Mouse (Mus musculus): ENCODE results near the gene Pdxdc1. TPM values are rescaled to one million over a fixed set of nuclear protein-coding genes. Genes with fewer than 3 reads are reported as not detected.

Gene Pdxdc1
- polyA plus RNA-seq, 1 experiment from 2014 or later, result 48.2 TPM

- ATAC-seq (replicated peaks; ENCODE audit: low FRiP score), result peak; percentile 69
- H3K27me3 ChIP-seq (replicated peaks; ENCODE audit: control insufficient read depth, insufficient read depth, low read length), result no peaks in the 10 kb centered on the region
- peak overlapping the region; percentile 35 for H3K27ac ChIP-seq (ENCODE audit: low read depth, low read length)
- H3K4me2 ChIP-seq, result peak overlapping the region; percentile 93
- peak overlapping the region; percentile 55 for H3K4me3 ChIP-seq (ENCODE audit: low read depth, low read length)
- no peak for DNase-seq (ENCODE audit: low spot score)
- no peaks in the 10 kb centered on the region for H3K9me3 ChIP-seq (ENCODE audit: control insufficient read depth, low read length)
- peaks cover 9% of the 10 kb centered on the region; the same call in 1 of the 2 replicates for H3K36me3 ChIP-seq (ENCODE audit: control insufficient read depth, insufficient read depth, low read length)
- H3K4me1 ChIP-seq (replicated peaks; ENCODE audit: control insufficient read depth, insufficient read depth, low read length), result peaks cover 10% of the 10 kb centered on the region; the same call in 1 of the 2 replicates
- under 1% methylated on average over 36 of the region's 36 CpGs for WGBS
- peak overlapping the region; percentile 77 for H3K9ac ChIP-seq (ENCODE audit: low read depth, low read length)
These were observed 83.6 kb downstream of the Pdxdc1 start for GRCm38 (mm10) chr16:13819394-13819743.

DNA sequence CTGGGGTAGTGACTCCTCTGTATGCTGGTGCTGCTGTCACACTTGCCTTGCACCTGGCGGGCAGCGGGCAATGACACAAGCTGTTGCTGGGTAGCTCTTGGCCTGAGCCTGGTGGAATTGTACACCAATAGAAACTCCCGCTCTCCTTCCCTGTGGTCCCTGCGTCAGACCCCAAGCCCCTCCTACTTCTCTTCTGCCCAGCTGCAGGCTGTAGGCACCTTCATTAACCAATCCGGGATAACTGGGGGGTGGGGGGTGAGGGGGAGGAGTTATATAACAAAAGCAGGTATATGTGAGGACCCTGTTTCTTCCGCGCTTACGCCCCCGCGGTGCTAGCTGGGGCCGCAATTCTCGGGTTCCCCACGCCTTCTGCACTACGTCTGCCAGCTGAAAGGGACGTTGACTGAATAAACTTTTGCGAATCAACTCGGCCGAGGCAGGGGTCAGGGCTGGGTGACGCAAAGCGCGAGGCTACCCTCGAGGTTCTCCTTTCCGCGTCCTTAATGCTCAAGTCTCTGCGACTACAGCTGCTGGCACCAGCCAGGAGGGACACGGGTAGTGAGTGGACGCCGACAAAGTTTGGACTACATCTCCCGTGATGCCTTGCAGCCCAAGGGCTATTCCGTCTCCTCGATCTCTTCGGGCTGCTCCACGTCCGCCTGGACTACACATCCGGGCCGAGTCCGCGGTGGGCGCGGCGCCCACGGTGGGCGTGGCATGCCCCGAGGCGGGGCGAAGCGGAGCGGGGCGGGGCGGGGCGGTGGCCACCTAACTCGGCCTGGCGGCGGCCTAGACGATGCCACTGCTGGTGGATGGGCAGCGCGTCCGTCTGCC lies 84.2 kb downstream of the Pdxdc1 start, which contains the start of gene Ntan1:
Ntan1 (plus strand) TSS at position 286 of the 834 bp plus-strand sequence.
- H3K9me3 ChIP-seq (ENCODE audit: control insufficient read depth, low read length), result no peaks in the 10 kb centered on the region
- H3K9ac ChIP-seq (ENCODE audit: low read depth, low read length), result peak within 1 kb of the TSS; percentile 77
- peak within 1 kb of the TSS; percentile 93 for H3K4me2 ChIP-seq
- H3K27me3 ChIP-seq (replicated peaks; ENCODE audit: control insufficient read depth, insufficient read depth, low read length), result no peaks in the 10 kb centered on the region
- peak within 1 kb of the TSS; percentile 35 for H3K27ac ChIP-seq (ENCODE audit: low read depth, low read length)
- H3K4me1 ChIP-seq (replicated peaks; ENCODE audit: control insufficient read depth, insufficient read depth, low read length), result peaks cover 10% of the 10 kb centered on the region; the same call in 1 of the 2 replicates
- H3K4me3 ChIP-seq (ENCODE audit: low read depth, low read length), result peak within 1 kb of the TSS; percentile 55
- ATAC-seq (replicated peaks; ENCODE audit: low FRiP score), result peak; percentile 95
- under 1% methylated on average over 55 of the region's 58 CpGs for WGBS
- DNase-seq (ENCODE audit: low spot score), result peak; percentile 97
- H3K36me3 ChIP-seq (ENCODE audit: control insufficient read depth, insufficient read depth, low read length), result peaks cover 9% of the 10 kb centered on the region

DNA sequence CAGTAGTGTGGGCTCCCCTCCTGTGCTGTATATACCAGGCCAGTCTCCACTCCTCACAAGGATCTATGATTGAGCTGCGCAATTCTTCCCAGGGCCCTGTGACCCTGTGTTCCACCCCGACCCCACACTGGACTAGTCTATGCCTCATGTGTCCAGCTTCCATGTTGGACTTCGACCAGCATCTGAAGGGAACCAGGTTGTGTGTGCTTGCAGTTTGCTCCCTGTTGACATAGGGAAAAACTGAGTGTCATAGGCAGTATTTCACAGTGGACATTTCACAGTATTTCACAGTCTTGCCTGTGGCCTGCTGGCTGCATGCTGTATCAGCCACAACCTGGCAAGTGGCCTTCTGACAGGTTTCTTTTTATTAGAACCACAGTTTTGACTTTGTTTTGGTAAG lies 89.7 kb downstream of the Pdxdc1 start:
- WGBS, result 92% methylated on average over 3 of the region's 3 CpGs

DNA sequence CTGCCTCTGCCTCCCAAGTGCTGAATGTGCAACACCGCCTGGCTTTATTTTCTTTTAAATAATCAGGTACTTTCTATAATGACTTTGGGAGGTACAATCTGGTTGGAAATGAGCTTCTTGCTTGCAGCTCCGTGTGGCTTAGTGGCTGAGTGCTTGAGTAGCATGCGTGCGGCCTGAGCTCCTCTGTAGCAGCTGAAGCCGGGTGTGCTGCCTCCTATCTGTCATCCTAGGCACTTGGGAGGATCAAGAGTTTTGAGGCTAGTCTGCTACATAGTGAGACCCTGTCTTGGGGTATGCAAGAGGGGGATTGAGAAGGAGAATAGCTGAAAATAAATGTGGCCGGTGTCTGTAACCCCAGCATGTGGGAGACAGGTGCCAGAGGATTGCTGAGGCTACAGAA lies 90.8 kb downstream of the Pdxdc1 start:
- Histone ChIP-seq H3K27me3 (replicated peaks; ENCODE audit: control insufficient read depth, insufficient read depth, low read length) (no peaks in the 10 kb centered on the region), H3K4me3 (ENCODE audit: low read depth, low read length) (no peak overlapping the region), H3K9ac (ENCODE audit: low read depth, low read length) (no peak overlapping the region), H3K27ac (ENCODE audit: low read depth, low read length) (no peak overlapping the region), H3K4me1 (replicated peaks; ENCODE audit: control insufficient read depth, insufficient read depth, low read length) (no peaks in the 10 kb centered on the region), H3K4me2 (no peak overlapping the region), H3K36me3 (ENCODE audit: control insufficient read depth, insufficient read depth, low read length) (peaks cover 61% of the 10 kb centered on the region), H3K9me3 (ENCODE audit: control insufficient read depth, low read length) (no peaks in the 10 kb centered on the region)
- DNase-seq (ENCODE audit: low spot score) (no peak), ATAC-seq (replicated peaks; ENCODE audit: low FRiP score) (no peak)
- WGBS, result 92% methylated on average over 6 of the region's 6 CpGs

More for the DNA sequence above, 89.7 kb downstream of the Pdxdc1 start:
- H3K36me3 ChIP-seq (ENCODE audit: control insufficient read depth, insufficient read depth, low read length), result peaks cover 55% of the 10 kb centered on the region
- ATAC-seq (replicated peaks; ENCODE audit: low FRiP score) (no peak), DNase-seq (ENCODE audit: low spot score) (no peak)
- H3K4me1 ChIP-seq (replicated peaks; ENCODE audit: control insufficient read depth, insufficient read depth, low read length), result no peaks in the 10 kb centered on the region; the same call in 1 of the 2 replicates
- no peak overlapping the region for H3K4me2 ChIP-seq
- no peak overlapping the region for H3K27ac ChIP-seq (ENCODE audit: low read depth, low read length)
- H3K27me3 ChIP-seq (replicated peaks; ENCODE audit: control insufficient read depth, insufficient read depth, low read length), result no peaks in the 10 kb centered on the region
- H3K4me3 ChIP-seq (ENCODE audit: low read depth, low read length), result no peak overlapping the region
- no peaks in the 10 kb centered on the region for H3K9me3 ChIP-seq (ENCODE audit: control insufficient read depth, low read length)
- H3K9ac ChIP-seq (ENCODE audit: low read depth, low read length), result no peak overlapping the region

DNA sequence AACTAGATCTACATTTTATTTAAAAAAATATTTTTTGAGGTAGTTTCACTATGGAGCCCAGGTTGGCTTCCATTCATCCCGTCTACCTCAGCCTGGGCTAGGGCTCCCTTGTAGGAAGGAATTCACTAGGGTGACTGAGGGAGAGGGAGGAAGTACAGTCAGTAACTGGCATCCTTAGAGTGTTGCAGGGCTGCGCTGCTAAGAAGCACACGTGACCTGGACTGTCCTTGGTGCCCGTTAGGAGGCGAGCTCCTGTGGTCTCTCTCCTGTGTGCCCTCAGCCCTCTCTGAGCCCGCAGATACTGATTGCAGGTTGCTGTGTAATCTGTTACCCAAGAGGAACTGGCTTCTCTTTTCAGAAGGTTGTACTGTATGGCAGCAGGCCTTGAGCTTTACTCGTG lies 94.5 kb downstream of the Pdxdc1 start:
- H3K36me3 ChIP-seq (ENCODE audit: control insufficient read depth, insufficient read depth, low read length), result peaks cover 67% of the 10 kb centered on the region
- no peak for DNase-seq (ENCODE audit: low spot score)
- ATAC-seq (replicated peaks; ENCODE audit: low FRiP score), result no peak

DNA sequence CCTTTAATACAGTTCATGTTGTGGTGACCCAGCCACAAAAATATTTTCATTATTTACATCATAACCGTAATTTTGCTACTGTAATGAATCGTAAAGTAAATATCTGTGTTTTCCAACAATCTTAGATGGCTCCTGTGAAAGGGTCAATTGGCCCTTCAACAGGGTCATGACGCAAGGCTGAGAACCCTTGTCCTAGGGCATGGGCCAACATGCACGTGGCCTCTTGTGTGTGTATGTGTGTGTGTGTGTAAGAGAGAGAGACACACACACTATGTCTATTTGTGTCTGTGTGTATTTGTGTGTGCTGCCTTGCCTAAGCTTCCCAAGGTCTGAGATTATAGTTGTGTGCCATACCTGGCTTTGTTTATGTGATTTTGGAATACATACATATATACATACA lies 95.3 kb downstream of the Pdxdc1 start:
- H3K4me2 ChIP-seq, result no peak overlapping the region
- H3K9me3 ChIP-seq (ENCODE audit: control insufficient read depth, low read length), result no peaks in the 10 kb centered on the region
- H3K9ac ChIP-seq (ENCODE audit: low read depth, low read length), result no peak overlapping the region
- no peak overlapping the region for H3K27ac ChIP-seq (ENCODE audit: low read depth, low read length)
- no peak overlapping the region for H3K4me3 ChIP-seq (ENCODE audit: low read depth, low read length)
- DNase-seq (ENCODE audit: low spot score) (no peak), ATAC-seq (replicated peaks; ENCODE audit: low FRiP score) (no peak)
- WGBS, result 93% methylated on average over 4 of the region's 4 CpGs
- no peaks in the 10 kb centered on the region for H3K27me3 ChIP-seq (replicated peaks; ENCODE audit: control insufficient read depth, insufficient read depth, low read length)
- peaks cover 64% of the 10 kb centered on the region for H3K36me3 ChIP-seq (ENCODE audit: control insufficient read depth, insufficient read depth, low read length)
- no peaks in the 10 kb centered on the region for H3K4me1 ChIP-seq (replicated peaks; ENCODE audit: control insufficient read depth, insufficient read depth, low read length)

More for the DNA sequence above, 94.5 kb downstream of the Pdxdc1 start:
- Histone ChIP-seq H3K4me1 (replicated peaks; ENCODE audit: control insufficient read depth, insufficient read depth, low read length) (no peaks in the 10 kb centered on the region), H3K9ac (ENCODE audit: low read depth, low read length) (no peak overlapping the region), H3K27ac (ENCODE audit: low read depth, low read length) (no peak overlapping the region), H3K4me2 (no peak overlapping the region), H3K9me3 (ENCODE audit: control insufficient read depth, low read length) (no peaks in the 10 kb centered on the region), H3K4me3 (ENCODE audit: low read depth, low read length) (no peak overlapping the region), H3K27me3 (replicated peaks; ENCODE audit: control insufficient read depth, insufficient read depth, low read length) (no peaks in the 10 kb centered on the region)
- 93% methylated on average over 7 of the region's 7 CpGs for WGBS

GRCm38 (mm10) chr16:13804666-13805065 lies 98.3 kb downstream of the Pdxdc1 start:
- ATAC-seq (replicated peaks; ENCODE audit: low FRiP score) (no peak), DNase-seq (ENCODE audit: low spot score) (no peak)
- H3K4me1 ChIP-seq (replicated peaks; ENCODE audit: control insufficient read depth, insufficient read depth, low read length), result no peaks in the 10 kb centered on the region
- H3K27ac ChIP-seq (ENCODE audit: low read depth, low read length), result no peak overlapping the region
- no peaks in the 10 kb centered on the region for H3K27me3 ChIP-seq (replicated peaks; ENCODE audit: control insufficient read depth, insufficient read depth, low read length)
- H3K9ac ChIP-seq (ENCODE audit: low read depth, low read length), result no peak overlapping the region
- no peak overlapping the region for H3K4me2 ChIP-seq
- WGBS, result 87% methylated on average over 5 of the region's 5 CpGs
- H3K9me3 ChIP-seq (ENCODE audit: control insufficient read depth, low read length), result no peaks in the 10 kb centered on the region
- peaks cover 56% of the 10 kb centered on the region for H3K36me3 ChIP-seq (ENCODE audit: control insufficient read depth, insufficient read depth, low read length)
- H3K4me3 ChIP-seq (ENCODE audit: low read depth, low read length), result no peak overlapping the region

DNA sequence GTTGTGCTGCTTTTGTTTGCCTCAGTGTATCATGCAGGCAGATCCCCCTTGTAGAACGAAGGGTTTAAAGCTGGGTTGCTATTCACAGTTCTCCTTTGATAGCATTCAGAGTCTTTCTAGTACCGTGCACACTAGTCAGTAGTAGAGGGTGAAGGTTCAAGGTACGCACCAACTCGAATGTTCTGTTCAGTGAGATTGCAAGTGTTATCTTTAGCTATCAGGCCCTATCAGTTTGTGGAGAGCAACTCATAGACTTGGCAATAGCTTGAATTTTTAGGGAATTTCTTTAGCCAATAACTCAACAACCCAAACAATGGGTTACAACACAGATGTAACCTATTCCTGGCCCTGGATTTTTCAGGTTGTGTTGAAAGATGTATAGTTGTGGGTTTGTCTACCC lies 101.7 kb downstream of the Pdxdc1 start:
- Histone ChIP-seq H3K27me3 (replicated peaks; ENCODE audit: control insufficient read depth, insufficient read depth, low read length) (no peaks in the 10 kb centered on the region), H3K4me1 (replicated peaks; ENCODE audit: control insufficient read depth, insufficient read depth, low read length) (no peaks in the 10 kb centered on the region), H3K4me3 (ENCODE audit: low read depth, low read length) (no peak overlapping the region), H3K27ac (ENCODE audit: low read depth, low read length) (no peak overlapping the region), H3K4me2 (no peak overlapping the region), H3K36me3 (ENCODE audit: control insufficient read depth, insufficient read depth, low read length) (peaks cover 63% of the 10 kb centered on the region), H3K9me3 (ENCODE audit: control insufficient read depth, low read length) (no peaks in the 10 kb centered on the region), H3K9ac (ENCODE audit: low read depth, low read length) (no peak overlapping the region)
- ATAC-seq (replicated peaks; ENCODE audit: low FRiP score), result no peak
- 87% methylated on average over 4 of the region's 4 CpGs for WGBS
- DNase-seq (ENCODE audit: low spot score), result no peak

DNA sequence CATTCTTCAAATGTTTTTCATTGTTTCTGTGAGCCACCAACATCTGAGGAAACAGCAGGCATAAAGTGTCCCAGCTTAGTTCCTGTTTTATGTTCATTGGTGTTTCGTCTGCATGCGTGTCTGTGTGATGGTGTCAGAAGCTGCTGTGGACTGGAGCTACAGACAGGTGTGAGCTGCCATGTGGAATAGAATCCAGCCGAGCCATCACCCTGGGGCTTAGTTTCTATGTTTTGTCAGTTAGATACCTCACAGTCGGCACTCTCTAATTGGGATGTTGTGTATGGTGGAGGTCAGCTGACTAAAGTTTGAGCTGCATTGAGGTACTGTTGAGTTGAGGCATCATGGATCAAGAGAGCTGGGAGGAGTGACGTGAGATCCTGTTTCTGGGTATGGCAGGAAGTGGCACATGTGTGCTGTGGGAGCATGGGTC lies 106.2 kb downstream of the Pdxdc1 start:
- Histone ChIP-seq H3K27ac (ENCODE audit: low read depth, low read length) (no peak overlapping the region), H3K4me2 (no peak overlapping the region), H3K9me3 (ENCODE audit: control insufficient read depth, low read length) (no peaks in the 10 kb centered on the region), H3K36me3 (ENCODE audit: control insufficient read depth, insufficient read depth, low read length) (peaks cover 72% of the 10 kb centered on the region), H3K9ac (ENCODE audit: low read depth, low read length) (no peak overlapping the region), H3K4me3 (ENCODE audit: low read depth, low read length) (no peak overlapping the region), H3K27me3 (replicated peaks; ENCODE audit: control insufficient read depth, insufficient read depth, low read length) (no peaks in the 10 kb centered on the region), H3K4me1 (replicated peaks; ENCODE audit: control insufficient read depth, insufficient read depth, low read length) (no peaks in the 10 kb centered on the region)
- WGBS, result 87% methylated on average over 5 of the region's 5 CpGs
- no peak for DNase-seq (ENCODE audit: low spot score)
- no peak for ATAC-seq (replicated peaks; ENCODE audit: low FRiP score)

Data from liver, embryonic 11.5 days (tissue).